Mouse (Mus musculus): ENCODE measurements around the gene Tbc1d10b.

- no peak for TF ChIP-seq CTCF (IDR thresholded peaks at IDR 0.05; ENCODE audit: extremely low read depth, insufficient read depth, low read length)
- TF ChIP-seq POLR2A (IDR thresholded peaks at IDR 0.05; ENCODE audit: extremely low read depth, insufficient read depth, low read length): 0 out of 2 replicates have a peak, but pooled peaks have one; percentile 23
Measured at GRCm38 (mm10) chr7:127232622-127233367, 24.5 kb upstream of the Tbc1d10b start, which contains the start of the genes Zfp553 and Sept1.
